Mouse (Mus musculus) heart, adult 8-10 months (tissue): ENCODE results near the gene Slc16a7. TPM values are rescaled to one million over a fixed set of nuclear protein-coding genes. Genes with fewer than 3 reads are reported as not detected.

Experiments
- DNase-seq: peaks from one replicate; pipeline ENCODE4 v3.0.0; 2022; ENCODE audit warnings: low spot score
- total RNA-seq, 4 experiments: library from RNA; stranded (reverse); gene quantifications; 2 replicates each; pipeline ENCODE4 v1.2.4; 2022

The Slc16a7 gene
- total RNA-seq, 4 experiments from 2014 or later = 6.7 to 20.2 (median 13.1) TPM

DNA sequence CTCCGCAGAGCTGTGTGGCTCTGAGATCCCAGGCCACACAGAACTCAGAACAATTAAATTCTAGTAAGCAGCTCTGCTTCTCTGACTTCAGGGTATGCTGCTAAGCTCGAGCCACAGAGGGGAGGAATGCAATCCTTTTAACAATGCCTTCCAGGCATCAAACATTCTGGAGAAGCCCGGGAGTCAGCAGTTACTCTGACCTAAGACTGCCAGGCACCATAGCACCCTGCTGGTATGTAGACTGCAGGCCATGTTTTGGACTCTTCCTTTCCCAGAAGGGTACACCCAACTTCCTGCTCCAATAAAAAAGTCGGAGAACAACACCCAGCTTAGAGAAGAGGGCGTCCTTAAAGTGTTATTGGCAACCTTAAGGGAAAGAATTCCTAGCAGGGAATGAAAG is 205.1 kb downstream of the Slc16a7 start:
- DNase-seq = no peak

- DNase-seq = no peak
These were observed 206.7 kb downstream of the Slc16a7 start for GRCm38 (mm10) chr10:125182545-125182944.

GRCm38 (mm10) chr10:125177782-125178181 is 211.5 kb downstream of the Slc16a7 start:
- no peak for DNase-seq

DNA sequence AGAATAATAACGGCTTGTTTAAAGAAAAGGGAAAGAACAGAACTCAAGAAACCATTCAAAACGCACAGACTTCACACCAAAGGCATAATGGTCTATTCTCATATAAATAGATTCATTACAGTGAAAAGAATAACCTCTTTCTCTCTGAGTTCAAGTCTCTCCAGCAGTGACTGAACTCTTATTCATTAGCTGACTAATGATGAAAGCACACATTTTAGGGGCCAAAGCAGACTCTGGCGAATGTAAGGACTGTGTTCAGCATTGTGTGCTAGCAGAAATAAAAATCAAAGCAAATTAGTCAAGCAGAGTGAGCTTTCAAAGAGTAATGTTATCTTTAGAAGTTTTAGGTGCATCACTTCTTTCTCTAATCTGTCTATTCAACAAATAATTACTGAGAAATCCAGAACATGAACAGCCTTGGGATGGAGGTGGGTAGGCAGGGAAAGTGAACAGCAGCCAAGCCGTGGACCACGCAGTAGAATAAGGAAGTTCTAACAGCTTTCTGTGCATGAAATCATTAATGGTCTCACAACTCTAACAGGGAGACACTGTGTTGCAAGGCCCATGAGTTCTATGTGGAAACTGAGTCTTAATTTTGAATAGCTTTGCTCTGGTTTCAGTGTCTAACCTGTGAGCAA is 214.1 kb downstream of the Slc16a7 start:
- DNase-seq = no peak

GRCm38 (mm10) chr10:125171625-125172024 is 217.6 kb downstream of the Slc16a7 start:
- DNase-seq = no peak

DNA sequence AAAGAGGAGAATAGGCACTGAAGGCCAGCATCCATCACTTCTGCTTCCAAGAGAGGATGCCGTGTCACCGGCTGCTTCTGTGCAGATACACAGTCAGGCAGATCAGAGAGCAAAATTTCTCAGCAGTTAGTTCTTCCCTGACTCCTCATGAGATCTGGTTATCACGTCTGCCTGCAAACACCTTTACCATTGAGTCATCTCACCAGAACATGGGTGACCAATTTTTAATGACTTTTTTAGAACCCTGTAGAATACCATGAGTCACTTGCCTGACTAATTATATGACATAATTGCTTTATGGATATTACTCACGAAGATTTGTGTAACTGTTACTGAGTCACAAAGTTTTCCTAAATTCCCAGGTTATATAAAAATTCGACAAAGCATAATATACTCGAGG is 218.1 kb downstream of the Slc16a7 start:
- DNase-seq = no peak
